Mouse (Mus musculus): ENCODE measurements at regions not wholly inside any gene's neighbourhood (a gene's known extent, or its start where the extent isn't known, plus 50 kb on each side); places are given as distances from the start of the nearest gene placed in this dataset.

DNA sequence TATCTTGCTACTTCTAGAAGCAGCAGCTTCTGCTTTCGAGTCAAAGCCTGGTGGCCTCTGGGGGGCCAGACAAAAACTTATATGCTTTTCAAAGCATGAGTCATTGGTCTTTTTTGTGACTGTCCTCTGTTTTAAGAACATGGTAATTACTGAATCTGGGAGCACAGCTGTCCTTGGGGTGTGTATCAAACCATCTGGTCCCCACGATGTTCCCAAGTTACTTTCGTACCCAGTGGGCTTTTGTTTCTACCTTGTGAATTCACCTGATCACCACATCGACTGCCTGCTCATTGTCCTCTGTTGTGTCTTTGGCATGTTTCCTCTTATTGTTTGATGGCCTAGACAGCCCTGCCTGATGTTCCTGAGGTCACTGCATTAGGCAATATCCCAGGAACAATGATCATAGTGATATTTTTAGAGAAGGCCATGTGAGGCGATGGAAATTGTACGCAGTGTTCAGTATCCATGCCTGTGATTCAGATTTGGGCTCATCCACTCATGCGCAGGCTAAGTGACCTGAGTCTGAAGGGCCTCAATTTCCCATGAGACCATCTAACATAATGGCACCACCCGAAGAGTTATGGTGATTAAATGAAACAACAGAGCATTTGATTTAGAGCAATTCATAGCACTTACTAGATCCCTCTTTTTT is 275.1 kb upstream of the Gm21798 start:
- TF ChIP-seq CTCF (IDR thresholded peaks at IDR 0.05): no peak
- TF ChIP-seq EP300 (IDR thresholded peaks at IDR 0.05): no peak

Measured in lung, postnatal 0 days (tissue).